Comparison of ENCODE assay signal across 8 mouse cellular contexts in genomic region chr14:36968628-36969147, GRCm38 (mm10). TPM values are rescaled to one million over a fixed set of nuclear protein-coding genes. Genes with fewer than 3 reads are reported as not detected.
DNase-seq lines count a peak whose midpoint lies in the region; ATAC-seq lines count a peak whose summit lies in the region.

Ccser2 (minus strand) TSS chr14:36968777.

- H3K9ac ChIP-seq in hindbrain, embryonic 12.5 days, result peak within 1 kb of the TSS; percentile 93

- DNase-seq in Muller cell, postnatal 12 days (ENCODE audit: inconsistent ontology term), result peak; percentile 98
- DNase-seq in cerebellum, adult 9-11 months, result peak; percentile 98
- peak; percentile 94 to 97 for DNase-seq in frontal cortex, postnatal 10 days (ENCODE audit: low spot score in 2 of 2)
- peak; percentile 97 for DNase-seq in layer of hippocampus, postnatal 14 days (ENCODE audit: low spot score in 2 of 2)
- DNase-seq in lung, postnatal 14 days, result peak; percentile 99
- peak; percentile 91 for DNase-seq in retina, adult 2 months (ENCODE audit: low read depth, low spot score)
- DNase-seq in thymus, postnatal 36 days, result peak; percentile 98 to 99

- peak within 1 kb of the TSS; percentile 57 for H3K4me2 ChIP-seq in hindbrain, embryonic 12.5 days (replicated peaks)

- H3K27ac ChIP-seq in hindbrain, embryonic 12.5 days, result peak within 1 kb of the TSS; percentile 95

- H3K4me1 ChIP-seq in hindbrain, embryonic 12.5 days, result peaks cover 14% of the 10 kb centered on the region

- 3% methylated on average over 39 of the region's 39 CpGs for WGBS in hindbrain, embryonic 12.5 days

- ATAC-seq in hindbrain, embryonic 12.5 days (ENCODE audit: low FRiP score), result peak; percentile 100

- H3K27me3 ChIP-seq in hindbrain, embryonic 12.5 days, result no peaks in the 10 kb centered on the region

- H3K9me3 ChIP-seq in hindbrain, embryonic 12.5 days (replicated peaks), result no peaks in the 10 kb centered on the region

- no peaks in the 10 kb centered on the region for H3K36me3 ChIP-seq in hindbrain, embryonic 12.5 days

- H3K4me3 ChIP-seq in hindbrain, embryonic 12.5 days, result peak within 1 kb of the TSS; percentile 90

RNA-seq across cellular contexts. Expression of gene Ccser2, which starts in this region (rescaled TPM):
- 58.0 and 59.4 TPM in 2 replicates for polyA plus RNA-seq in hindbrain, embryonic 12.5 days (2016; fragmentation: Nextera tagmentation; extraction: Ambion mirVana)
- total RNA-seq in layer of hippocampus, postnatal 14 days (2021), result 10 to 100 TPM; 88.7 to 93.3 TPM

Comparison
In these comparisons a context has a peak if more than half of its experiments do, and no peak if none do; other contexts are left out.
1. Peak in every context shown above with its lines: DNase-seq, ATAC-seq, H3K4me3 ChIP-seq and H3K27ac ChIP-seq.